Mouse (Mus musculus): Measurements from ENCODE around the gene Zfp420.
"Not testable (repeated sequence)": the region's sequence is repeated elsewhere in the genome, so short reads cannot be mapped to it uniquely, and the experiment has no call there.

Gene Zfp420

DNA sequence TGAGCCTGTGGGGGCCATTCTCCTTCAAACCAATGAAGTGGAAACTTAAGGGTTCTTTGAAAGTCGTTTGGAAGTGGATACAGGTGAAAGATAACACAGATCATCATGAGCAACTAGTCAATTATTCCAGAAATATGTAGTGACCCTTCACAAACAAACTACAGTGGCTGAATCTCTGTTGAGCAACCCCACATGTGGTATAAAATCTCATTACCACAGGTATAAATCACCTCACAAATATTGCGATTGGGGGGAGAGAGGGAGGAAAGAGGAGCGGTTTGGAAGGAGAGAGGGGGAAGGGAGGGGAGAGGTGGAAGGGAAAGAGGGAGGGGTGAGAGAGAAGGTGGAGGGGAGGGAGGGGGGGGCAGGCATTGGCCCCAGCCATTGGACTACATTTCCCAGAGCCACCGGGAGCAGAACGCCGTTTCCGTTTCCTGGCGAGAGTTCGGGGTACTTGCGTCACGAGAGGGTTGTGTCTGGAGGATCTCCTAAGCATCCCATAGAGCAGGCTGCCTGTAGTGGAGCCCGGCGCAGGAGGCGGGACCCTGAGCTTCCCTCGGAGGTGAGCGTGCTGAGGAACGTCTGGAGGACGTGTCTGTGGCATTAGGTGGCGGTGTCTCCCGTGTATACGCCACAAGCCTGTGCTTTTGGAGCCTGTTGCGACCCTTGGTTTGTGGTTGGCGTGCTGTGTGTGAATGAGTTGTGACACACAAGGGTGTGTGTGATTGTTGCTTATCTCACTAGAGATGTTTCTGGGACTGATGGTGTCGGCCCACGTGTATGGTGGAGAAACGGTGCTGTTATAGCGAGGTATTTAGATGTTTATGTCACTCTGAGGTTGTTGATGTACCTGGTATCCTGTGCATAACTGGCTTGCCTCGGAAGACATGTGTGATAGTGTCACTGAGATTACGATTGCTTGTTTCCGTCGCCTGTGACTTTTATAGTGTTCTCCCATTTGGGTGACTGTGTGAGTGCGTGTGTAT, at the start of gene Zfp420:
Gene Zfp420, plus strand, starts transcription at position 448 of the 986 bp plus-strand sequence.
- peak; percentile 69 to 77 for DNase-seq (ENCODE audit: low spot score in 2 of 2)

DNA sequence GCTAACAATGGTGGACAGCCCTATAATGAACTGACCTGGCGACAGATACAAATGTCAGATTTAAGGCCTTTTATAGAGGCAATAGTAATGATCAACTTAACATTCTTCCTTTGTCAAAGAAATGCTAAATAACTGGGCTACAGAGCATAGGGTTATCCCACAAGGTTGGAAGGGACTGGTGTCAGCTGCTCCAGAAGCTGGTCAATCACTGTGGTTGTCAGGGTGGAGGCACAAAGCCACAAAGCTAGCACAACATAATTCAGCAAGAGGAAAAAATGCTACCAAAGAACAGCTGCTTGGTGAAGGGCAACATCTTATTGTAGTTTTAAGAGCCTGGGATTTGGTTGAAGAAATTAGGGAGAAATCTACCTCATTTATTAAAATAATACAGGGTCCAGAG, 47.5 kb upstream of the Zfp420 start:
- no peak for DNase-seq (ENCODE audit: low spot score in 2 of 2)

DNA sequence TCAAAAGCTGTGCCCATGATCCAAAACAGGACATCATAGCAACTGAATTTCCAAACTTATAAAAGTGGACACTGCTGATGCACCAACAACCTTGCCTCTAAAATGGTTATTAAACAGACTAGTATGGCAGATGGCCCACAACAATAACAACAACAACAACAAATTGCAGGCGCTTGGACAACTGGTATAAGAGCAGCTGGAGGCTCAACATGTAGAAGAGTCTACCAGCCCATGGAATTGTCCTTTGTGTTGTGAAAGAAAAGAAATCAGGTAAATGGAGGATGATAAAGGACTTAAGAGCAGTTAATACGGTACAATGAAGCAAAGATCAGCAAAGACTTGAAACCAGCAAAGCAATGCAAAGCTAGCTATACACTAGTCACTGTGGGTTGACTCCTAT, 45.4 kb upstream of the Zfp420 start:
- no peak for DNase-seq (ENCODE audit: low spot score in 2 of 2)

DNA sequence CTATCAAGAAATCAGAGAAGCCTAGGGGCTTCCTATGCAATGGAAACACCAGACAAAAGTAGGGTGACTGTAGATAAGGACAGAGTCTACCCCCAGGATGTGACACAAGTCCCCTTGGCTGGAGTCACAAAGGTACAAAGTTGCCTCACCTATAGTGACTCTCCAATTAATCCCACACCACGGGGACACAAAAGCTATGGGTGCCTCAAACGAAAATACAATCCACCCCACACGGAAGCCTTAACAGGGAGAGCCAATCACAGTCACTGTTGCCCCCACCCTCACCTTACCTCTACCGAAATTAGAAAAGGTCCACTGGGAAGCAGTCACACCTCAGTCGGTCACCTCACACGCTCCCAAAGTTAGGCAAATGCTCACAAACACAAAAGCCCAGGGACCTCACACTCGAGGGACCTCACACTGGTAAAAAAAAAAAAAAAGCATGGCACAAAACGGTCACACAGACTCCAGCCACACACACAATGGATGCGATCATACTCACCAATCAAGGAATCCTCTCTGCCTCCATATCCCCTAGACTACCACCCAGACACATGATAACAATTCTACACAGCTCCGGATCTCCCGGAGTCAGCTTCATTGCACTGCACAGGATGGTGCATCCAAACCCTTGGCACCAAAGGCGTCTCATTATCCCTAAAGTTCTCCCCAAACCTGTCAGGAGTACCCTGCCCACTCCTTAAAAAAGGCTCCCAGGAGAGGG, 44.6 kb upstream of the Zfp420 start:
- DNase-seq (ENCODE audit: low spot score in 2 of 2), result no peak

DNA sequence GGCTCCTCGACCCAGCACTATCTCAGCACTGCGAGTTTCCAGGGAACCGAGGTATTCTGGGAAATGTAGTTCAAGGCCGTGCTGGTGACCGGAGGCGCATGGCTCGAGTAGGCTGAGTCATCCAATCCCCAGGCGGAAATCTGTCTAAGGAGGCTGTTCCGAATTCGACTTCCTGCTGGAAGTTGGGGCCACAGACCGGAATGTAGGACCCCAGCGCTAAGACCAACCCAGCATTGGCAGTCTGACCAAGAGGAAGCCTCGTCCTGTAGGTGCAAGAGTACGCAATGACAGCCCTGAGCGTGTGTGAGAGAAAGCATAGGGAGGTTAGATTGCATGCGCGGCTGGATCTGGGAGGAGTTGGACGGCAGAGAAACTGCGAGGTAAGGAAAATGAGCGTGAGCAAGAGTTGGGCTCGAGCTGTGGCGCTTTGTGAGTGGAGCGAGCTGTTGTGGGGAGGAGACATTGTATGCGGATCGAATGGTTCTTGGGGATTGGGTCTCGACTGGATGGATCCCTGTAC, 43.8 kb upstream of the Zfp420 start, which contains the start of gene Zfp790:
Gene Zfp790, plus strand, starts transcription at position 205 of the 520 bp plus-strand sequence.
- DNase-seq (ENCODE audit: low spot score in 2 of 2), result peak; percentile 77 to 78

DNA sequence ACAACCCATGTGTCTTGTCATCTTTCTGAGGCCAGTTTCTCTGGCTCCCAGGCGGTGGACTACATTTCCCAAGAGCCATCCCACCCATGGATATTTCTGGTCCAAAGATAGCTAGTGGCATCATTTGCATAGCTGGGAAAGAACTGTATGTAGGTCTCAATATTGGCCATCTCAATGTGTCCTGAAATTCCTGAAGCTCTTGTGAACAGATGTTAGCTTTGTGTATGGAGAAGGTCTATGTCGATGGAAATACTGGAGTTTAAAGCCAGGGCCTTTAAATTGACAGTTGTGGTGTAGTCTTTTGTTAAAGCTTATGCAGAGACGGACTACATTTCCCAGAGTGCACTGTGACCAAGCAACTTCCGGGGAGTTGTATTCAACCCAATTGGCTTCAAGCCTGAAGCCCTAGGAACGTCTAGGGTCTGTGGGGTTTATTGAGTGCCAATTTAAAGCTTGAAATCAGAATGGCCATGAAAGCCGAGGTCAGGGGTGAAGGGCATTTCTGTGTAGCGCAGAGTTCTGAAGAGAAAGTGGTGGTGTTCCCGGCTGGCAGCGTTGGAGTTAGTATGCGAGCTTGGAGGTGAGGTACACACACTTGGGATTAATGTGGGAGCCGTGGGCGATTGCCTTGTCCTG, 41.0 kb upstream of the Zfp420 start:
- peak; percentile 68 to 71 for DNase-seq (ENCODE audit: low spot score in 2 of 2)

DNA sequence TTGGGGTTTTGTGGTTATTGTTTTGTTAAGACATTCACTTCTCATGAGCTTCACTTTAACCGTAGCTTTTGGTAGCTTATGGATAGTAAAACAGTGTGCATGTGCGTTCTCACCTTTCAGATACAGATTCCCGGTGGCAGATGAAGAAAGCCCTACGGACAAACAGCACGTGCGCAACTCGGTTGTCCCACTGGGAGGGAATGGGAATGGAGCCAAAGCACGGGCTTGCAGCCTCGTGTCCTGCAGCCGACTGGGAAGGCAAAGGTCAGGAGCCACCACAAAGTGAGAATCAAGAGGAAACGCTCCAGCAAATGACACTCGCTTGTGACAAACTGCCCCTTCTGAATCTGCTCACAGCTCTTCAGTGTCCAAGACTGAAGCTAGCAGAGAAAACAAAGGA, 31.8 kb upstream of the Zfp420 start:
- DNase-seq (ENCODE audit: low spot score in 2 of 2), result no peak

DNA sequence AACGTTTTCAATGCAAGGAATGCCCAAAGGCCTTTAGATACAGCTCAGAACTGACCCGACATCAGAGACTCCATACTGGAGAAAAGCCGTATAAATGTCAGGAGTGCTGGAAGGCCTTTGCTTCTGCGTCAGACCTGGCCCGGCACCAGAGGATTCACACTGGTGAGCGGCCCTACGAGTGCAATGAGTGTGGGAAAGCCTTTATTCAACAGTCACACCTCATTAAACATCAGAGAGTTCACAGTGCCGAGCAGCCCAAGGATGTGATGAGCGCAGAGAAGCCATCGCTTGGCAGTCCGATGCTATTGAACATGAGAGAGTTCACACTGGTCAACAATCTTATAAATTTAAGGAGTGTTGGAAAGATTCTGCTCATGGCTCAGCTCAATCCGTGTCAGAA, 30.0 kb upstream of the Zfp420 start:
- no peak for DNase-seq (ENCODE audit: low spot score in 2 of 2)

DNA sequence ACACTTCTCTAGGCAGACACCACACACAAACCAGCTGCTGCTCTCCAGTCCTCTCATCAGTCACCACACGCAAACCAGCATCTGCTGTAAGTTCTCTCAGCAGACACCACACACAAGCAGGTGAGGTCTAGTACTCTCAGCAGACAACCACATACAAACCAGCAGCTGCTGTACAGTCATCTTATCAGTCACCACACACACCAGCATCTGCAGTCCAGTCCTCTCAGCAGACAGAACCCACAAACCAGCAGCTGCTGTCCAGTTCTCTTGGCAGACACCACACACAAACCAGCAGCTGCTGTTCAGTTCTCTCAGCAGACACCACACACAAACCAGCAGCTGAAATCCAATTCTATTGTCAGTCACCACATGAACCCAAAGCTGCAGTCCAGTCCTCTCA, 23.0 kb upstream of the Zfp420 start:
- no peak for DNase-seq (ENCODE audit: low spot score in 2 of 2)

DNA sequence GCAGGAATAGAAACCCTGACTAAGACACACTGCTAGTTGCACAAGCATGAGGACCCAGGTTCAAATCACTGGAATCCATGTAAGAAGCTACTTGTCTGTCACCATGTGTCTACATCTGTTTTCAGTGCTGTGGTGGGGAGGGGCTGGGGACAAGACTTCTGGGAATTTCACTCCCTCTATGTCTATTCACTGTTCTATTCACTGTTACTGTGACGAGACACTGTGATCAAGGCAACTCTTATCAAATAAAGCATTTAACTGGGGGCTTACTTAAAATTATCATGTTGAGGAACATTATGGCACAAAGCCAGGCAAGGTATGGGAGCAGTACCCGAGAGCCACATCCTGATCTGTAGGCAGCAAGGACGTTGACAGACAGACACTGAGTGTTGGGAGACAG, 20.5 kb upstream of the Zfp420 start:
- no peak for DNase-seq (ENCODE audit: low spot score in 2 of 2)

DNA sequence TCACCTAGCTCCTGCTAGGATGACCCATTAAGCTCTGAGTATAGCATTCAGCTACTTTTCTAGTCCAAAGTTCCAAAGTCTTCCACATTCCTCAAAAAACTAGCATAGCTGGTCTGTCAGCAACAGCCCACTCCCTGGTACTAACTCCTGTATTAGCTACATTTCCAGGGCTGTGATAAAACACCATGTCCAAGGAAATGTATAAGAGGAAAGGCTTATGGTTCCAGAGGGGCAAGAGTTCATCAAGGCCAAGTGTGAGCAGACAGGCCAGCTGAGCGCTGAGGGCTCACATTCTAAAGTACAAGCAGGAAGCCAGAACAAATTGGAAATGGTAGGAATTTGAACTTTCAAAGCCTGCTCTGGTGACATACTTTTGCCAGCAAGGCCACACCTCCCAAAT, 17.7 kb upstream of the Zfp420 start:
- no peak for DNase-seq (ENCODE audit: low spot score in 2 of 2)

DNA sequence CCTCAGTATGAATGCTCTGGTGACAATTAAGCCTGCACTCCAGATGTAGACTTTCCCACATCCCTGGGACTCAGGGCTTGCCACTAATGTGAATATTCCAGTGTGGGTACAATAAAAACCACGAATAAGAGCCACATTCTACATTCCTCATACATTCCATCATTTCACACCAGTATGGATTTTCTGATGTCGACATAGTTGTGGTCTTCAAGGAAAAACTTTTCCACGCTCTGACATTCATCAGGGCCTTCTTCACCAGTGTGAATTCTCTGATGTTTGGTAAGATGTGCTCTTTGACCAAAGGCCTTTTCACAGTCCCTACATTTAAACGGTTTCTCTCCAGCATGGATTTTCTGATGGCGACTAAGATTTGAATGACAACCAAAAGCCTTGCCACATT, 15.2 kb upstream of the Zfp420 start:
- DNase-seq (ENCODE audit: low spot score in 2 of 2), result no peak

DNA sequence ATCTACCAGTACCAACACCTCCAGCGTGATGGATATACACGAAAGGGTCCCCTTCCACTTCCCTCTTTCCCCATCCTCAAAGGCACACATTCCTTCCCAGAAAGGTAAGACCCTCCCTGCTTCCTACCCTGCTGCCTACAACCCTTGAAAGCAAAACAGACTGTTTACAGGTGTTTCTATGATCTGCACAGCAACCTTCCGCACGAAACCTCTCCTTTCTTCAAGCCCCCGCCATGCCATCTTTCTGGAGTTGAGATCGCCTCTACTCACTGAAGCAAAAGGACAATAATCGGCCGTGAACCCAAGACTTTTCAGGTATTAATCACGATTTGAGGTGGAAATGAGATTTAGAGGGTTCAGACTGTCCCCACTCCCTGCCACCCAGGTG, 7.0 kb upstream of the Zfp420 start:
- no peak for DNase-seq (ENCODE audit: low spot score in 2 of 2)

DNA sequence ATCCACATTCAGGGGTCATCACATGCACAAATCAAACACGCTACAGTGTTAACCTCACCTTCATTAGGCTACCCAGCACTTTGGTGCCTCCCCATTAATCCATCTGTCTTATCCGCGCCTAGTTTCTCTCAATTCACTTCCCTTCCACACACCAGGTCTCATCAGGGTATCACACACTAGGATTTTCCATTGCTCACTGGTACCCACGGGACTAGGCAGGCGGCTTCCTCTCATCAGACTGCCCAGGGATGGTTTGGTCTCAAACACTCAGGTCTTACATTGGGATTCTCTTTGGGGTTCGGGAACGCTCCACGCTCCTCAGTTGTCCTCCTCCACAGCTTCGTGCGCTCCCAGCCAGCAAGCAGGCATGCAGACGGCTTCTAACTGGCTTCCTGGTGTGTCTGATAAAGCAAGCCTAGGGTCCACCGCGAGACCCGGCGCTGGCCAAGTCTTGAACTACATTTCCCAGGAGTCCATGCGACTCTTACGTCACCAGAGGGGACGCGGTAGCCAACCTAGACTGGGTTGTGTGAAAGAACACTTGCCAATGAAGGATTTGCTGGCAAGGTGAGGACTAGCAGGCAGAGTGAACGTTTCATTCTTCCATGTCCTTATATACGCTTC, 6.4 kb upstream of the Zfp420 start, which contains the start of gene Zfp940:
Gene Zfp940, minus strand, starts transcription at position 451 of the 624 bp plus-strand sequence.
- peak; percentile 67 to 75 for DNase-seq (ENCODE audit: low spot score in 2 of 2)

DNA sequence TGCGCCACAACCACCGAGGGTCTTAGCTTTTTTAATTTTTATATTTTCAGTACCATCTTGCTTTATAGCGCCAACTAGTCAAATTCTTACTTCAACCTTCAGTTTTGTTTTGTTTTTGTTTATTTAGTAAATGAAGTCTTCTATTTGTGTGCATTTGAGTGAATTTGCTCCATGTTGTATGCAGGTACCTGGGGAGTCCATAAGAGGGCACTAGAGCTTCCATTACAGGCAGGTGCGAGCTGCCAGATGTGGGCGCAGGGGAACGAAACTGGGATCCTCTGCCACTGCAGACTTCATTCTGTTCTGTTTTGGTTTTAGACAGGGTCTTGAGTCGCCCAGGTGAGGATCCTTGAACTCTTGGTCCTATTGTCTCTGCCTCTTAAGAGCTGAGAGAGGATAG, 1.9 kb downstream of the Zfp420 start:
- no peak for DNase-seq (ENCODE audit: low spot score in 2 of 2)

DNA sequence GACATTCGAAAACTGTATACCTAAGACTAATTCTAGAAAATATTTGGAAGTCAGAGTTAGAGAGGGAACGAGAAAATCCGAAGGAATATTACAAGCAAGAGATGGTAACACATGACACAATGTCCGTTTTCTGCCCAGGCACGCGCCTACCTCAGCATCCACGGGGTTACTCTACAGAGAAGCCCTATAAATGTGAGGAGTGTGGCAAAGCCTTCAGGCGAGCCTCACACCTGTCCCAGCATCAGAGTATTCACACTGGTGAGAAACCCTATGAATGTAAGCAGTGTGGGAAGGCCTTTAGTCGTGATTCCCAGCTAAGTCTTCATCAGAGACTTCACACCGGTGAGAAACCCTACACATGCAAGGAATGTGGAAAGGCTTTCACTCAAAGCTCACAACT, 14.5 kb downstream of the Zfp420 start:
- DNase-seq (ENCODE audit: low spot score in 2 of 2), result no peak

DNA sequence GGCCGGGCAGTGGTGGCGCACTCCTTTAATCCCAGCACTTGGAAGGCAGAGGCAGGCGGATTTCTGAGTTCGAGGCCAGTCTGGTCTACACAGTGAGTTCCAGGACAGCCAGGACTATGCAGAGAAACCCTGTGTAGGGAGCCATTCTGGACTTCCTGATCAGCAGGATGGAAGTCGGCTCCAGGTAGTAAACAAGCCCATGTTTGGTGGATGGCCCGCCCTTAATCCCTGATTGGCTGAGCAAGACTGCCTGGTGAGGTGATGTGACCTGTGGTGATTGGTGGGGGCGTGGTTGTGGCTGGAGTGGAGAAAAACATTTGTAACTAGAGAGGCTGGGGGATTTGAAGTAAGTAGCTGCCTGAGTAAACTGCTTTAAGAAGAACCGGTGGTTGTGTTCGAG, 17.8 kb downstream of the Zfp420 start:
- DNase-seq (ENCODE audit: low spot score in 2 of 2), result not testable (repeated sequence)

DNA sequence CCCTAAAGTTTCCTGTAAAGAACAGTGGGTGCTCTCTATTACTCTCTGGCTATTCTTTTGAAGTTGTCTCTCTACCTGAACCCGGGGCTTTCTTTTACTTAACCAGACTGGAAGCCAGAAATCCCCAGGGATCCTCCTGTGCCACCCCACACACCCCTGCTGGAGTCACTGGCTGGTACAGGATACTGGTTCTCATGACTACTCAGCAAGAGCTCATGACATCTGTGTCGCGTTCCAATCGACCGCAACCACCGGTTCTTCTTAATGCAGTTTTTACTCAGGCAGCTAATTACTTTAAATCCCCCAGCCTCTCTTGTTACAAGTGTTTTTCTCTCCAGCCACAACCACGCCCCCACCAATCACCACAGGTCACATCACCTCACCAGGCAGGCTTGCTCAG, 20.3 kb downstream of the Zfp420 start:
- no peak for DNase-seq (ENCODE audit: low spot score in 2 of 2)

DNA sequence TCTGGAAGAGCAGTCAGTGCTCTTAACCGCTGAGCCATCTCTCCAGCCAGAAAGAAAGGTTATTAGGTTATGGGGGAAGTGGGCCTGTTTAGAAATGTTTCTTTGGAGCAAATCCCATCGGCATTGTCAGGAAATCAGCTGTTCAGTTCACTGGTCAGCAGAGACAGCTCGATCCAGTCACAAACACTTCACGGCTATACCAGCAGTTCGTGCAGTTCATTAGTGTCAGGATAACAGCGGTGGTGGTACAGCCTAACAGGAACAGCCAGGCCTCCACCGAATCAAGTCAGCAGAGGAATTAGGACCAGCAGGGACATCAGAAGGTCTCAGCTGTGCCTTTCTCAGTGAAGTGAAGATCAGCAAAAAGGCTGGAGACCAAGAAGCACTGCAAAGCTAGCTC, 21.1 kb downstream of the Zfp420 start:
- no peak for DNase-seq (ENCODE audit: low spot score in 2 of 2)

DNA sequence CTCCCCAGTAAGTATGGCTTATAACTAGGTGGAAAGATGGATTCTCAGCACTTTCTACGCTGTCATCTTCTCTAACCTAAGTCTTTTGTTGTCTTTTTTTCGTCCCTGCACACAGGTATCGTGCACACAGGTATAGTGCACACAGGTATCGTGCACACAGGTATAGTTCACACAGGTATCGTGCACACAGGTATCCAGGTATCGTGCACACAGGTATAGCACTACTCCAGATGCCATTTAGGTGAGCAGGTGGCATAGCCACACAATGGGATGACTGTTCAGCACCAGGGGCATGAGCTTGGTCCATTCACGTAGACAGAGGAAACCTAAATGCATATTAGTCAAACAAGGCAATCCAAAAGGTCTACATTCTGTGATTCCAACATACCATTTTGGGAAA, 30.7 kb downstream of the Zfp420 start:
- no peak for DNase-seq (ENCODE audit: low spot score in 2 of 2)

DNA sequence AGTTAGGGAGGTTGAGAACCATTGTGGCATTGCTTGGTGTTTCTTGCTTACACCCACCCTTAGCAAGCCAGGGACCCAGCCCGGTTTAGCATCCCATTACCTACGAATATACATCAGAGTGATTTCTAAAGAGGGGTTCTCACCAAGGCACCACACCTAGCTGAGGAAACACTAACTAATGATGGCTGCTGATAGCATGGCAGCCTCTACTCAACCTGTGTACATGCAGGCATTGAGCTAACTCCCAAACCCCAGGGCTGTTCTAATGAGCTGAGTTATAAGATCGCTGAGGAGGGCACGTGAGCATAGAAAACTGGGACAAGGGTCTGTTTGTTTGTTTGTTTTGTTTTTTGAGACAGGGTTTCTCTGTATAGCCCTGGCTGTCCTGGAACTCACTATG, 33.0 kb downstream of the Zfp420 start:
- no peak for DNase-seq (ENCODE audit: low spot score in 2 of 2)

DNA sequence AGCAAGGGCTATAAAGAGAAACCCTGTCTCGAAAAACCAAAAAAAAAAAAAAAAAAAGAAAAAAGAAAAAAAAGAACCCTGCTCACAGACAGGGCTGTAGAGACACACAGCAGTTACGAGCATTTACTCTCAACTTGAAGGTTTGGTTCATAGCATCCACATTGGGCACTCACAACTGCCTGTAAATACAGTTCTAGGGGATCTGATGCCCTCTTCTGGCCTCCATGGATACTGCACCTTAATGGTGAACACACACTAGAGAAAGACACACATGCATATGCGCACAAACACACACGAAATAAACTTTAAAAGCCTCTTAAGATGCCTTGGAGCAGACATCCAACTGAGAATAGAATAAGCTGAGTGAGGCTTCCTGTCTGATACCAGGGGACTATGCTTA, 38.6 kb downstream of the Zfp420 start:
- no peak for DNase-seq (ENCODE audit: low spot score in 2 of 2)
